Mouse (Mus musculus): ENCODE results near the gene Ppig.

Ppig gene

GRCm38 (mm10) chr2:69760980-69761379 lies 38.6 kb downstream of the Ppig start:
- DNase-seq (ENCODE audit: low spot score in 2 of 2): no peak

- DNase-seq (ENCODE audit: low spot score in 2 of 2): no peak
Measured at GRCm38 (mm10) chr2:69763340-69763739, 41.0 kb downstream of the Ppig start.

DNA sequence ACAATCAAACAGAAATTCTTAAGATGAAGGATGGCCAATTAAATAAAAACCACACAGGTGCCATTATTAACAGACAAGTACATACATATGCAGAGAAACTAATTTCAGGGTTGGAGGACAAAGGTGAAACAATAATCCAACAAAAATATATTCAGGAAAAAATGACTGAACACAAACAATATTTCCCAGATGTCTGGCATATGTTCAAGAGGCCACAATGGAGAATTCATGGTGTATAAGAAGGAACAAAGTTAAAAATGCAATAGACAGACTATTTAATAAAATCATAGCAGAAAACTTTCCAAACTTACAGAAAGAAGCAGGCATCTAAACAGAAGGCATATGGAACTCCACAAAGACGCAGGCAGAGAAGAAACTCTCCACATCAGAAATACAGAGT lies 42.4 kb downstream of the Ppig start:
- no peak for DNase-seq (ENCODE audit: low spot score in 2 of 2)

DNA sequence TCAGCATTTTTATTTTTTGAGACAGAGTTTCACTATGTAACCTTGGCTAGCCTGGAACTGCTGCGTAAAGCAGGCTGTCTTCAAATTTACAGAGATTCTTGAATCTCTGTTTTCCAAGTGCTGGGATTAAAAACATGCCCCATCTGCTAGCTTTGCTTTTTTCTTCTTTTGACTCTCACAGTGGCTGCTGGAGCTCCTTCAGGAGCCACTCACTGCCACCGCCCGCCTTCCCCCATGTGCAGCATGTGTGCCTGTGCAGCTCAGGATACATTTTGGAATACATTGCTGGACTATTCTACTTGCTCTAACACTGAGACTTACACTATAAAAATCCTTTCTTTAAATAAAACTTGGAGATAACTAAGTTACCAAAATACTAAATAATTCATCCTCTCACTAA lies 51.0 kb downstream of the Ppig start:
- DNase-seq (ENCODE audit: low spot score in 2 of 2): no peak

DNA sequence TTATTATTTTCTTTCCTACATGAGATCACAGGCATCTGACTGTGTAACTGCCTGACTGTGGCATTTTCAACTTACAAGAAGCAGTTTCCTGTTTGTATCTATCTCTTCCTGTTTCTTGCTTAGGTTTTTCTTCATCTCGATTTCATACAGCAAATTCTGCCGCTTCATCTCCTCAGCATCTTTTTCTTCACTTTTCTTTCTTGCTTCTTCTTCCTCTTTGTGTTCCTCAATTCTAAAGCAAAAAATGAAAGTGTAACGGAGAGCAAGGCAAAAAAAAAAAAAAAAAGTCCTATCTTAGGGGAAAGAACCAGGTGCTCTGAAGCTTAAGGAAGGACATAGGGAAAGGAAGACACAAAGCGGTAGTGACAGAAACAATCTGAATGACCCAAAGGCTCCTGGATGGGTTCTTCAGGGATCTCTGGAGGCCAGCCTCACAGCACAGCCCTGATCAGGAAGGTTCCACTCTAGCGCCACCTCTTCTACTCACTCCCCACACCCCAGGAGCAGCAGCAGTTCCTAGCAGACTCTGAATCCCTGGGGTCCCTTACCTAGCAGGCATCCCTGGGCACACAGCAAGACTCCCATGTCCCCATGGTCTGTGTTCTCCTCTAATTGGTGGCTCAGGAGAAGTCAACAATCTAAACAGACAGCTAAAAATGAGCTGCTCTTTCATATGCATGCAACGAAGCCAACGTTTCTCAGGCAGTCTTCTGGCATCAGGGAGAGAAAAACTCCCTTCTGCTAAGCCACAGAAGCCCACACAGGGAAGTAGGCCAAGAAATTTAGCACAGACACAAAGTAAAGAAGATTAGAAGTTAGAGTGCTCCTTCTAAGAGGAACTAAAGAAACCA lies 55.9 kb downstream of the Ppig start:
- peak; percentile 34 to 38 for DNase-seq (ENCODE audit: low spot score in 2 of 2)

DNA sequence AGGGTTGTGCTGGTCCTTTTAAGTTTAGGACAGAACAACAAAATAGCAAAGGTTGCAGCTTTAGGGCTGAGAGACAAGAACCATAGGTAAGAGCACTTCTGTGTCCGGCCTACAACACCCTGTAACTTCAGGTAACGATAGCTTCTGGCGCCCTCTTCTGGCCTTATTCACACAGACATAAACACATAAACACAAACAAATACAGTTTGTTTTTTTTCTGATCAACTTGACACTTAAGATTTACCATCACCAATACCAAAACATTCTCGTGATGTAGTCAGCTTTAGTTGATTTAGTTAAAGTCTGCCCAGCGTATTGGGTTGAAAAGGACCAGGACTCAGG lies 56.5 kb downstream of the Ppig start:
- peak; percentile 14 to 41 for DNase-seq (ENCODE audit: low spot score in 2 of 2)

DNA sequence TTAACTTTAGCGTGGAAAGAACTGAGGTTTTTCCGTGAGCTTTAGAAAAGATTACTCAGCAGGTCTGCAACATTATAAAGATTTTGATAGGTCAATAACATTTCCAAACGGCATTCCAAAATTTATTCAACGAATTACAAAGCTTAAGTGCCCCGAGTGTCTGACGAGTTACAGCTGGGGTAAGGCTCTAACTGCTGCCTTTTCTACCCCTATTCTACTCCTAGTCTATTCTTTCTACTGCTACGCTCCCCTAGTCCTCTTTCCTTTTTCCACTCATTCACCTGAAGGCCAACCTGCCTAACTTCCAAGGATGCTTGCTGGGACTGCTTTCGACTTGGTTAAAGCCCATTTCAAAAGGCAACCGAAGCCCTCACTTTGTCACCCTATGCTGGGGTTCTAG lies 66.6 kb downstream of the Ppig start:
- DNase-seq (ENCODE audit: low spot score in 2 of 2): no peak

DNA sequence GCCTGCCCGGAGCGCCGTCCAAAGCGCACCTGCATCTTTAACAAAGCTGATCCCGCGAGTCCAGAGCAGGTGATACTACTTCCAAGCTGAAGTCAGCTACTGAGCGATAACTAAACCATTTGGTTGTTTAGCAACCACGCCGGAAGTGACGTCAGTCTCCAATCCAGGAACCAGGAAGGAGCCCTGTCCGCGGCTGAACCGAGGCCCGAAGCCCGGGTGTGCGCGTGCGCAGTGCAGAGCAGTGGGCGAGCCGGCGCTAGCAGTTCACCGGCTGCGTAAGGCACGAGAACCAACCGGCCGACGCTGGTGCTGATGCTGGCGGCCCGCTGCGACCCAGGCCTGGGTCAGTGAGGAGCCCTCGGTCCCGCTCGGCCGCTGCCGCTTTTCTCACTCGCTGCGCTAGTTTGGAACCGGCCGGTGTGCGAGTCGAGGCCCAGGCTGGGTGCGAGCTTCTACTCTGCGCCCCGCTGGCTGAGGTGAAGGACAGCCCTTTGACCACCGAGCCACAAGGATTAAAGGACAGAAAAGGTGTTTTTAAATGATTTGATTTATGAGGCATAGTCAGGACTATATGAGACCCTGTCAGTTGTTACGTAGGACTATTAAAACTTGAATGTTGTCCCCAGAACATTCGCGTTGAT lies 67.2 kb downstream of the Ppig start, which contains the start of the genes Ccdc173 and Phospho2:
Ccdc173 (minus strand) TSS at position 147 of the 641 bp plus-strand sequence.
Phospho2 (plus strand) TSS at position 195 of the 641 bp plus-strand sequence.
- DNase-seq (ENCODE audit: low spot score in 2 of 2): peak; percentile 98

DNA sequence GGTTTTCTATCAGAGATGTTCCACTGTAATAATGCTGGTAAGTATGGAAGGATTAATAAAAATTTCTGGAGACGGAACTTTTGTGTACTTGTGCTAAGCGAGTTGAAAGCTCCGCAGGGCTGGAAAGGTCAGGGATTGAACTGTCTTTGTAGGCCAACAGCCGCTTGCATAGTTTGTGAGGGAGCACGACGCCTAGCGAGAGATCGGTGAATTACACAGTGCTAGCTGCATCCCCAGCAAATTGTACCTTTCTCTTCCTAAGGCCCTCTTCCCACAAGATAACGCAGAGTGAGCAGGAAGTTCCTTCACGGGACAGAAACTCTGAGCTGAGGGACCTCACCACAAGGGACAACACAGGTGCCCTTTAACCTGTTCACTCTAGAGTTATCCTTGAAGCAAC lies 67.9 kb downstream of the Ppig start:
- peak; percentile 74 to 81 for DNase-seq (ENCODE audit: low spot score in 2 of 2)

GRCm38 (mm10) chr2:69790722-69791121 lies 68.4 kb downstream of the Ppig start:
- DNase-seq (ENCODE audit: low spot score in 2 of 2): no peak

DNA sequence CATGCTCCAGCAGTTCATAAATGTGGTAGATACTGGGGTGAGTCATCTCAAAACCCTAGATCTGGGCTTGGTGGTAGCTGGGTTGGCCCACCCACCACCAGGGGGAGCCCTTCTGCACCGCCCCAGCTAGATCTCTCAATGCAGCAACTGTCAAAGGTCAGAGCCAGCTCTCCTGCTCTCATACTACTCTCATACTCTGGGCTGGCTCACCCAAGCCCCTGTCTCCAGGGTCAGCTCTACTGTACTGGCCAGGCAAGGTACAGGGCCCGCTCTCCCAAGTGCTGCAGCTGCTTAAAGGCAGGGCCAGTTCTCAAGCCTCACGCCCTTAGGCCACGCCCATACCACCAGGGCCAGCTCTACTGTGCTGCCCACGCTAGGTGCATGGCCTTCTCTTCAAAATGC lies 80.6 kb downstream of the Ppig start:
- peak; percentile 63 to 66 for DNase-seq (ENCODE audit: low spot score in 2 of 2)
